Mouse (Mus musculus): ENCODE measurements around the gene Adsl.

DNA sequence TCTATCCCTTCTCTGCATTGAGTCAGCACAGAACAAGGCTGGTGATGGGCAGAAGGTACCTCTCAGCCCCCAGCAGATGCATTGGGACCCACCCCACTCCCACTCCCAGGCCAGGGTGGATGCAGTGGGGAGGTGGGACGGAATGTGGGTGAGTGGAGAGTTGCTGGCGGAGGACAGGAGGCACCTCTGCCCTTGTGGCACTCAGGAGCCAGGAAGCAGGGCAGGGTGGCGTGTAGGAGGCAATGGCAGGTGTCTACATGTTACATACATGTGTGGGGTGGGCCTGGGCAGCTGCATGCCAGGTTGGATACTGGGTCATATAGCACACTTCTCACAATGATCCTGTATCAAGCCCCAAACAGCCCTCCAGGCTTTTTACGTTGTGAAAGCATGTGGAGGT is 64.1 kb downstream of the Adsl start:
- no peak for TF ChIP-seq CTCF (IDR thresholded peaks at IDR 0.05; ENCODE audit: low read depth)
- TF ChIP-seq EP300 (optimal IDR thresholded peaks at IDR 0.05): no peak

Measured in stomach, postnatal 0 days (tissue).